Mouse (Mus musculus): ENCODE measurements around the gene Zfp37.

GRCm38 (mm10) chr4:62273916-62274315 lies 43.1 kb upstream of the Zfp37 start:
- no peak for TF ChIP-seq POLR2A (IDR thresholded peaks at IDR 0.05; ENCODE audit: borderline replicate concordance, low read depth, low read length)
- TF ChIP-seq CTCF (IDR thresholded peaks at IDR 0.05; ENCODE audit: low read depth, low read length), result no peak

All from bone marrow macrophage, adult 2 months (primary cell).